ENCODE assay signal across 18 mouse cellular contexts in the genomic region with DNA sequence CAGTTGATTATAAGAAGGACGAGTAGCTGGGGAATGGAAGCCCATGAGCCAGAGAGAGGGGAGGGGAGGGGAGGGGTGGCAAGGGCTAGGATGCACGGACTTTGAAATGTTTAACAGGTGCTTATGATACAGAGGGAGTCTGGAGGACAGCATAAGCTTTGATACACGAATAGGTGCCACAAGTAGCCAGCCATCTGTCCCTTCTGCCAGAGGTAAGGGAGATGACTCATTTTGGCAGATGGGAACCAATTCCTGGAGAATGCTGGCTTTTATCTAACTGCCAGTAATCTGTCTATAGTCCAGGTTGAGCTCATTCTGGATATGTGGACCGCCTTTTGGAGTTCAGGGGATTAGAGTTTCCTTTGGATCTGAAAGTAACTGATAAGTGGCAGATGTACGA. TPM values are rescaled to one million over a fixed set of nuclear protein-coding genes. Genes with fewer than 3 reads are reported as not detected.
DNase-seq lines count a peak whose midpoint lies in the region; TF ChIP-seq lines count a peak whose summit lies in the region.
"Had no signal": no experiment of that assay in that cellular context is flagged by ENCODE, and none has a peak within 500 bp of the region (broad histone marks: within the 10 kb centered on the region; RNA-seq: fewer than 3 reads in every experiment).

No protein-coding gene starts in this region.

- 54% methylated on average over 5 of the region's 5 CpGs for WGBS in heart, adult 2 months
- WGBS in embryonic facial prominence, embryonic 10.5 days = 75% methylated on average over 5 of the region's 5 CpGs

- no peaks in the 10 kb centered on the region for H3K79me2 ChIP-seq in heart, adult 2 months (replicated peaks; ENCODE audit: control insufficient read depth, insufficient read depth, low read length)

- intact Hi-C loops in left cerebral cortex, postnatal 25 days (cut with DNase I) = no loop called here
- intact Hi-C loops in heart, adult 2 months (cut with DNase I) = no loop called here

- no peaks in the 10 kb centered on the region for H3K27me3 ChIP-seq in heart, adult 2 months (ENCODE audit: control insufficient read depth, insufficient read depth, low read length)
- H3K27me3 ChIP-seq in embryonic facial prominence, embryonic 10.5 days (replicated peaks; ENCODE audit: low read depth, poor library complexity, severe bottlenecking) = no peaks in the 10 kb centered on the region

- H3K9me3 ChIP-seq in embryonic facial prominence, embryonic 10.5 days = no peaks in the 10 kb centered on the region
- H3K9me3 ChIP-seq: forebrain, embryonic 12.5 days had no signal

- H3K4me3 ChIP-seq in layer of hippocampus, adult 2 months = no peak overlapping the region
- no peak overlapping the region for H3K4me3 ChIP-seq in heart, adult 2 months
- H3K4me3 ChIP-seq in embryonic facial prominence, embryonic 10.5 days = no peak overlapping the region
- H3K4me3 ChIP-seq: forebrain, embryonic 12.5 days had no signal

- DNase-seq in layer of hippocampus, adult 2 months (ENCODE audit: low spot score in 2 of 2) = peak; percentile 12 to 57
- no peak for DNase-seq in layer of hippocampus, postnatal 25 days (ENCODE audit: extremely low spot score in 1 of 2, low spot score in 1 of 2)
- DNase-seq in cerebellum, adult 11-12 months = peak; percentile 79
- peak; percentile 85 for DNase-seq in cerebellum, adult 9-11 months
- DNase-seq in left cerebral cortex, postnatal 25 days (ENCODE audit: low spot score in 2 of 2) = peak; percentile 20 to 81
- DNase-seq in heart, adult 2 months = no peak
- DNase-seq in embryonic facial prominence, embryonic 10.5 days (ENCODE audit: low spot score) = no peak
- DNase-seq: adrenal gland, postnatal 25 days; heart, postnatal 4 days; kidney, adult 18-20 months; kidney, postnatal 14 days; lung, adult 18-20 months had no signal

- H3K9ac ChIP-seq in heart, adult 2 months (ENCODE audit: low read depth, low read length) = no peak overlapping the region
- H3K9ac ChIP-seq: forebrain, embryonic 12.5 days had no signal

- no peak for TF ChIP-seq CTCF in layer of hippocampus, adult 2 months (conservative IDR thresholded peaks at IDR 0.05)
- no peak for TF ChIP-seq CTCF in heart, adult 2 months (IDR thresholded peaks at IDR 0.05)

- TF ChIP-seq POLR2A in heart, adult 2 months (IDR thresholded peaks at IDR 0.05; ENCODE audit: insufficient read depth, low read depth, low read length) = no peak

- no peaks in the 10 kb centered on the region for H3K36me3 ChIP-seq in heart, adult 2 months (ENCODE audit: control insufficient read depth, insufficient read depth, low read length)
- H3K36me3 ChIP-seq in embryonic facial prominence, embryonic 10.5 days (replicated peaks) = no peaks in the 10 kb centered on the region
- H3K36me3 ChIP-seq: forebrain, embryonic 12.5 days had no signal

- H3K4me1 ChIP-seq in heart, adult 2 months (ENCODE audit: control insufficient read depth, insufficient read depth, low read length) = no peaks in the 10 kb centered on the region
- no peaks in the 10 kb centered on the region for H3K4me1 ChIP-seq in embryonic facial prominence, embryonic 10.5 days

- no peak for TF ChIP-seq EP300 in heart, adult 2 months (IDR thresholded peaks at IDR 0.05; ENCODE audit: insufficient read depth, low read depth, low read length)

- H3K27ac ChIP-seq in layer of hippocampus, adult 2 months = no peak overlapping the region
- no peak overlapping the region for H3K27ac ChIP-seq in heart, adult 2 months
- no peak overlapping the region for H3K27ac ChIP-seq in embryonic facial prominence, embryonic 10.5 days (replicated peaks)
- H3K27ac ChIP-seq: forebrain, embryonic 12.5 days; hindbrain, postnatal 0 days had no signal

RNA-seq across cellular contexts. Expression of gene Col6a4, which starts 20.3 kb away (rescaled TPM):
- total RNA-seq in layer of hippocampus, adult 2 months (2021) = 1 to 10 TPM in 1 of 2 experiments, under 1 TPM in 1; 0.76 to 2.1 TPM
- 1 to 10 TPM in 1 of 2 experiments, under 1 TPM in 1; 0.91 to 1.9 TPM for total RNA-seq in layer of hippocampus, postnatal 25 days (2021)
- 1 to 10 TPM; 1.8 to 2.7 TPM for total RNA-seq in left cerebral cortex, postnatal 25 days (2021)
- not detected for total RNA-seq in heart, adult 2 months (2021)
- not detected in 2 replicates for polyA plus RNA-seq in heart, adult 2 months (2012; rRNA removed)
- polyA plus RNA-seq in embryonic facial prominence, embryonic 10.5 days (2016; fragmentation: Nextera tagmentation; extraction: Ambion mirVana) = 0.09 and 0.25 TPM in 2 replicates
- total RNA-seq: granulocyte monocyte progenitor cell, adult 5-6 weeks; liver, adult 2 months had no signal
- polyA plus RNA-seq: C2C12; heart, embryonic 14.5 days; liver, adult 2 months had no signal

Comparison
In these comparisons a context has a peak if more than half of its experiments do, and no peak if none do; other contexts are left out.
1. DNase-seq: peak in layer of hippocampus, adult 2 months (2 of 2), cerebellum, adult 11-12 months (single experiment), cerebellum, adult 9-11 months (single experiment) and left cerebral cortex, postnatal 25 days (2 of 2); none in layer of hippocampus, postnatal 25 days (0 of 2), heart, adult 2 months (0 of 2) and embryonic facial prominence, embryonic 10.5 days (single experiment).